Mouse (Mus musculus): ENCODE results near the gene Slc43a1. TPM values are rescaled to one million over a fixed set of nuclear protein-coding genes. Genes with fewer than 3 reads are reported as not detected.

The Slc43a1 gene
- polyA plus RNA-seq, 1 experiment from 2014 or later: 18.8 TPM

GRCm38 (mm10) chr2:84810886-84811577 is 27.6 kb upstream of the Slc43a1 start:
- peak; percentile 81 for TF ChIP-seq CTCF (IDR thresholded peaks at IDR 0.05; ENCODE audit: low read depth)
- peak; percentile 82 for ATAC-seq (ENCODE audit: insufficient read depth)
- Histone ChIP-seq H3K4me2 (peak overlapping the region; percentile 58), H3K4me3 (ENCODE audit: low read depth, low read length) (peak overlapping the region; percentile 24; the same call in 1 of the 2 replicates), H3K9ac (0 out of 2 replicates have a peak overlapping the region, but pooled peaks have one; percentile 10), H3K36me3 (ENCODE audit: insufficient read depth) (no peaks in the 10 kb centered on the region), H3K27me3 (ENCODE audit: insufficient read depth, low read length) (no peaks in the 10 kb centered on the region), H3K4me1 (ENCODE audit: insufficient read depth) (no peaks in the 10 kb centered on the region), H3K9me3 (ENCODE audit: low read depth, low read length) (no peaks in the 10 kb centered on the region), H3K27ac (ENCODE audit: low read depth) (peak overlapping the region; percentile 61)
- WGBS: 24% methylated on average over 26 of the region's 26 CpGs
- DNase-seq: peak; percentile 96

- 42% methylated on average over 7 of the region's 7 CpGs for WGBS
Observed at GRCm38 (mm10) chr2:84811880-84812279, 26.8 kb upstream of the Slc43a1 start.

GRCm38 (mm10) chr2:84812676-84813075 is 26.0 kb upstream of the Slc43a1 start:
- H3K4me2 ChIP-seq: no peak overlapping the region
- H3K9ac ChIP-seq: no peak overlapping the region
- 79% methylated on average over 6 of the region's 6 CpGs for WGBS
- ATAC-seq (ENCODE audit: insufficient read depth): no peak
- TF ChIP-seq CTCF (IDR thresholded peaks at IDR 0.05; ENCODE audit: low read depth): no peak
- H3K27me3 ChIP-seq (ENCODE audit: insufficient read depth, low read length): no peaks in the 10 kb centered on the region
- no peaks in the 10 kb centered on the region for H3K36me3 ChIP-seq (ENCODE audit: insufficient read depth)
- H3K27ac ChIP-seq (ENCODE audit: low read depth): no peak overlapping the region
- H3K9me3 ChIP-seq (ENCODE audit: low read depth, low read length): no peaks in the 10 kb centered on the region
- no peak for DNase-seq
- H3K4me3 ChIP-seq (ENCODE audit: low read depth, low read length): no peak overlapping the region
- H3K4me1 ChIP-seq (ENCODE audit: insufficient read depth): no peaks in the 10 kb centered on the region

More at GRCm38 (mm10) chr2:84811880-84812279, 26.8 kb upstream of the Slc43a1 start:
- TF ChIP-seq CTCF (IDR thresholded peaks at IDR 0.05; ENCODE audit: low read depth): no peak
- H3K27me3 ChIP-seq (ENCODE audit: insufficient read depth, low read length): no peaks in the 10 kb centered on the region
- DNase-seq (no peak), ATAC-seq (ENCODE audit: insufficient read depth) (0 out of 2 replicates have a peak, but pooled peaks have one; percentile 38)
- no peak overlapping the region for H3K4me3 ChIP-seq (ENCODE audit: low read depth, low read length)
- H3K9ac ChIP-seq: no peak overlapping the region
- H3K4me2 ChIP-seq: peak overlapping the region; percentile 58; the same call in 1 of the 2 replicates
- no peaks in the 10 kb centered on the region for H3K4me1 ChIP-seq (ENCODE audit: insufficient read depth)
- H3K9me3 ChIP-seq (ENCODE audit: low read depth, low read length): no peaks in the 10 kb centered on the region
- H3K36me3 ChIP-seq (ENCODE audit: insufficient read depth): no peaks in the 10 kb centered on the region
- H3K27ac ChIP-seq (ENCODE audit: low read depth): peak overlapping the region; percentile 50

- ATAC-seq (ENCODE audit: insufficient read depth) (no peak), DNase-seq (no peak)
- no peaks in the 10 kb centered on the region for H3K27me3 ChIP-seq (ENCODE audit: insufficient read depth, low read length)
- H3K4me3 ChIP-seq (ENCODE audit: low read depth, low read length): no peak overlapping the region
- TF ChIP-seq CTCF (IDR thresholded peaks at IDR 0.05; ENCODE audit: low read depth): no peak
- H3K9ac ChIP-seq: no peak overlapping the region
- H3K9me3 ChIP-seq (ENCODE audit: low read depth, low read length): no peaks in the 10 kb centered on the region
- no peaks in the 10 kb centered on the region for H3K36me3 ChIP-seq (ENCODE audit: insufficient read depth)
- no peaks in the 10 kb centered on the region for H3K4me1 ChIP-seq (ENCODE audit: insufficient read depth)
- H3K4me2 ChIP-seq: no peak overlapping the region
- WGBS: 39% methylated on average over 3 of the region's 3 CpGs
- no peak overlapping the region for H3K27ac ChIP-seq (ENCODE audit: low read depth)
Observed at GRCm38 (mm10) chr2:84819861-84820260, 18.8 kb upstream of the Slc43a1 start.

- ATAC-seq (ENCODE audit: insufficient read depth): no peak
Observed at GRCm38 (mm10) chr2:84822552-84822951, 16.1 kb upstream of the Slc43a1 start, which contains the start of gene Smtnl1. TSS of gene Smtnl1 (minus strand) at chr2:84822652.

GRCm38 (mm10) chr2:84823237-84823636 is 15.4 kb upstream of the Slc43a1 start:
- Histone ChIP-seq H3K27ac (ENCODE audit: low read depth) (no peak overlapping the region), H3K9ac (no peak overlapping the region), H3K36me3 (ENCODE audit: insufficient read depth) (no peaks in the 10 kb centered on the region), H3K27me3 (ENCODE audit: insufficient read depth, low read length) (no peaks in the 10 kb centered on the region), H3K9me3 (ENCODE audit: low read depth, low read length) (no peaks in the 10 kb centered on the region), H3K4me1 (ENCODE audit: insufficient read depth) (no peaks in the 10 kb centered on the region), H3K4me3 (ENCODE audit: low read depth, low read length) (no peak overlapping the region), H3K4me2 (no peak overlapping the region)
- ATAC-seq (ENCODE audit: insufficient read depth): no peak
- no peak for DNase-seq
- WGBS: 40% methylated on average over 2 of the region's 2 CpGs
- TF ChIP-seq CTCF (IDR thresholded peaks at IDR 0.05; ENCODE audit: low read depth): no peak

More at GRCm38 (mm10) chr2:84822552-84822951, 16.1 kb upstream of the Slc43a1 start, which contains the start of gene Smtnl1:
- TF ChIP-seq CTCF (IDR thresholded peaks at IDR 0.05; ENCODE audit: low read depth): no peak
- H3K4me3 ChIP-seq (ENCODE audit: low read depth, low read length): no peak within 1 kb of the TSS
- H3K36me3 ChIP-seq (ENCODE audit: insufficient read depth): no peaks in the 10 kb centered on the region
- 32% methylated on average over 13 of the region's 13 CpGs for WGBS
- no peaks in the 10 kb centered on the region for H3K9me3 ChIP-seq (ENCODE audit: low read depth, low read length)
- no peak within 1 kb of the TSS for H3K27ac ChIP-seq (ENCODE audit: low read depth)
- no peak for DNase-seq
- H3K9ac ChIP-seq: no peak within 1 kb of the TSS
- H3K27me3 ChIP-seq (ENCODE audit: insufficient read depth, low read length): no peaks in the 10 kb centered on the region
- no peaks in the 10 kb centered on the region for H3K4me1 ChIP-seq (ENCODE audit: insufficient read depth)
- H3K4me2 ChIP-seq: no peak within 1 kb of the TSS

GRCm38 (mm10) chr2:84826488-84827282 is 12.0 kb upstream of the Slc43a1 start, which contains the start of gene Timm10:
TSS of gene Timm10 (plus strand) at chr2:84826997.
- peak; percentile 96 for DNase-seq
- peak within 1 kb of the TSS; percentile 67 for H3K9ac ChIP-seq
- ATAC-seq (ENCODE audit: insufficient read depth): peak; percentile 90
- no peaks in the 10 kb centered on the region for H3K4me1 ChIP-seq (ENCODE audit: insufficient read depth)
- H3K36me3 ChIP-seq (ENCODE audit: insufficient read depth): peaks cover 14% of the 10 kb centered on the region
- no peak for TF ChIP-seq CTCF (IDR thresholded peaks at IDR 0.05; ENCODE audit: low read depth)
- H3K4me2 ChIP-seq: peak within 1 kb of the TSS; percentile 98
- no peaks in the 10 kb centered on the region for H3K27me3 ChIP-seq (ENCODE audit: insufficient read depth, low read length)
- no peaks in the 10 kb centered on the region for H3K9me3 ChIP-seq (ENCODE audit: low read depth, low read length)
- H3K27ac ChIP-seq (ENCODE audit: low read depth): 0 out of 2 replicates have a peak within 1 kb of the TSS, but pooled peaks have one; percentile 34
- H3K4me3 ChIP-seq (ENCODE audit: low read depth, low read length): peak within 1 kb of the TSS; percentile 73
- under 1% methylated on average over 34 of the region's 34 CpGs for WGBS

Data from lung, embryonic 14.5 days (tissue).